Mouse (Mus musculus) urinary bladder, postnatal 4 days (tissue): ENCODE measurements around the gene Slc34a1.

ENCODE experiments used
- DNase-seq, 2 experiments: peaks; one replicate each; pipeline ENCODE4 v3.0.0; 2021 to 2022; ENCODE audit warnings: low spot score in 2 of 2

Gene Slc34a1

DNA sequence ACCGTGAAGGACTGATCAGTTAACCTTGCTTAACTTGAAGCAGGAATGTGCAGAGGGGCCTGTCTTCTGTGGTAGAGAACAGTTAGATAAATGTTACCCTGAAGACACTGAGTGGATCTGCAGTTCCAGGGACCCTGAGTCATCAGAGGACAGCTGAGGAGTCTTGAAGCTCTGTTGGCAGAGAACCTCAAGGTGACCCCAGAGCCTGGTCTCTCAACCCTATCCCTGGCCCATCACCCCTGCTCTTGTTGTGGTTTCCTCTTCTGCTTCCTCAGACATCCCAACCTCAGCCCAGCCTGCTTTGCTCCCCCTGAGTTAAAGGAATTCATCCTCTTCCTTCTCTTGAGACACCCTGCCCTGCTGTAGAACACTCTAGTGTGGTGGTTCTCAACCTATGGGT is at the start of gene Slc34a1:
Gene Slc34a1 (plus strand): TSS at position 100 of the 400 bp plus-strand sequence.
- no peak for DNase-seq

DNA sequence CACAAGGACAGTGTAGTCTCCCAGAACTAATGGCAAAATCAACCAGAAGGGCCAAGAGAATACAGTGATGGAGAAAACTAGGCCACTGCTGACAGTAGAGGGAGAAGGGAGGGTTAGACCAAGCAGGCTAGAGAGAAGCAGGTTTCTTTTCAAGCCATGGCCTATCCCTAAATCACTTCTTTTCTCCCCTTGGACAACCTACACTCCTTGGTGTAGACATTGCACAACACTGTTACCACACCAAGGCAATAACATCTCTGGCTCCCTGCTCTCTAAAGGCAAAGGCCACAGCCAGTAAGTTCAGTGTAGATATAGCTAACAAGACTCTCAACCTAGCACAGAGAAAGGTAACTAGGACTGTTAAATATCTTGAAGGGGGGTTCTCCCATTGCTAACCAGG is 36.8 kb upstream of the Slc34a1 start:
- no peak for DNase-seq

DNA sequence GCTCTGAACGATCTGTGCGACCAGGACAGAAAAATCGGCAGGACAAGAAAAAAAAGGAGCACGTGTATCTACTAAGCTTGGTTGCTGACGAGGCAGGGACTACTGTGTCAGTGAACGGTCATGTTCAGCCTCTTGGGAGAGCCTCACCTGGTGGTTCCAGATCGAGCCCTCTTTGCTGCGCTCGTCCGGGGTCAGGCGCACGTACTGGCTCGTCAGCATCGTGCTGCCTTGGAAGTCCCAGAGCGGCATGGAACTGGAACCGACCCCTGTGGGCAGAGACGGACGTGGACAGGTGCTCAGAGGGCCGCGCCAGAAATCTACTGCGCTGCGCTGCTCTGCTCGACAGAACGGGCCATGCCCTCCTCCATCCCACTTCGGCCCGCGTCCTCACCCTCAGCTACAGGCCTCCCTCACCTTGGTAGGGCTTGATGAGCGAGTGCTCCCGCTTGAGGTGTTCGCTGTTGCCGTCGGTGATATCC is 36.0 kb upstream of the Slc34a1 start:
- no peak for DNase-seq

DNA sequence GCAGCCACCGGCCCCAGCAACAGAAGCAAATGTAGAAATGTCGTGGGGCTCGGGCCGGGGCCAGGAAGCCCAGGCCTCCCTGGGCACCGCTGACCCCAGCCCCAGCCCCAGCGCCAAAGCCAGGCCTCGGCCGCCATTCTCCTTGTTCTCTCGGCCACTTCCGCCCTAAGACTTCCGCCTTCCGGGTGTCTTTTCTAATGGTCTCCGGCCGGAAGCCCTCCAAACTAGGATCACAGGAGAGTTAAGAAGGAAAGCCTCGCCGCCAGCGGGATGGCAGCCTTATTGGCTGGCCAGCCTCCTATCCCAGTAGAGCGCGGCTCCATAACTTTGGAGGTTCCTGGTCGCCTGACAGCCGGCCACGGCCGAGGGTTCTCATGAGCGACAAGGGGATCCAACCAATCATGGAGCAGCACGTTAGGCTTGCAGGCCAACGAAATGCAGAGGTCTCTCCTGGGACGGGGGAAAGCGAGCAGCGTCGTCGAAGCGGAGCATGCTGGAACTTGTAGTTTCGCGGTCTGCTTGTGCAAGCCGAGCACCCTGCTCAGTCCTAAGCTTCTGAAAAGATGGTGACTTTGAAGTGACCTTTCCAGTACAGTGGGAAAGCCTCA is 35.4 kb upstream of the Slc34a1 start, which contains the start of gene Lman2:
Gene Lman2 (minus strand): TSS at position 331 of the 608 bp plus-strand sequence.
- DNase-seq: peak; percentile 95 to 98

DNA sequence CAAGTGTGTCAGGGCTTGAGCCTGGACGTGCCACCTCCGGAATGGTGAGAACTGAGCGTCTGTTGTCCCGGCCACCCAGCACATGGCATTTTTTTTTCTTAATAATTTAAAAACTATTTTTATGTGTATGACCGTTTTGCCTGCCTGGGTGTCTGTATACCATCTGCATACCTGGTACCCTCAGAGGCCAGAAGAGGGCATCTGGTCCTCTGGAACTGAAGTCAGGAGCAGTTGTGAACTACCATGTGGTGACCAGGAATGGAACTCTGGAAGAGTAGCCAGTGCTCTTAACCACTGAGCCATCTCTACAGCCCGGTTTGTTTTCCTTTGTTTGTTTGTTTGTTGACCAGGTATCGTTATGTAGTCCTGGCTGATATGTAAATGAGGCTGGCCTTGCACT is 29.6 kb upstream of the Slc34a1 start:
- DNase-seq: no peak

DNA sequence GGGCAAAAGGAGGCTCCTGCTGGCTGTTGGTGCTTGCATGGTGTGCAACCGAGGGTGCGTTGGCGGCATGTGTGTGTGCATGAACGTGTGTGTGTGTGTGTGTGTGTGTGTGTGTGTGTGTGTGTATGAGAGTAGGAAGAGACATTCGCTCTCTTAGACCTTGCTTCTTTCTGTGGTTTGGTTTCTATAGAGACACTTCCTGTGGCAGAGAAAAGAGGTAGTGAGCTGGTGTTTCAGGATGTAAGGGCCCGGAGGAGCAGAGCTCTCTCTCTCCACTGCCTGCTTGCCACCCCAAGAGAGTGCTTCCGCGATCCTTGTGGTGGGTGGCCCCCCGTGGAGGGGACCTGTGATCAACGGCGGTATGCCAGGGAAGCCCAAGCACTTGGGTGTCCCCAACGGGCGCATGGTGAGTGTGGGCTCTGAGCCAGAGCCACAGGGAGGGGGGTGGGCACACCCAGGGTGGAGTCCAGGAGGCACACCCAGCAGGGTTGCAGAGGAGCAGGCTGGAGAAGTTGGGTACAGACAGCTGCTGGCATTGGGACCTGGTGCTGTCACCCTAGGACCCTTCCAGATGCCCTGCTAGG is 28.4 kb upstream of the Slc34a1 start, which contains the start of gene Rgs14:
Gene Rgs14 (plus strand): TSS at position 202 of the 584 bp plus-strand sequence.
- no peak for DNase-seq

DNA sequence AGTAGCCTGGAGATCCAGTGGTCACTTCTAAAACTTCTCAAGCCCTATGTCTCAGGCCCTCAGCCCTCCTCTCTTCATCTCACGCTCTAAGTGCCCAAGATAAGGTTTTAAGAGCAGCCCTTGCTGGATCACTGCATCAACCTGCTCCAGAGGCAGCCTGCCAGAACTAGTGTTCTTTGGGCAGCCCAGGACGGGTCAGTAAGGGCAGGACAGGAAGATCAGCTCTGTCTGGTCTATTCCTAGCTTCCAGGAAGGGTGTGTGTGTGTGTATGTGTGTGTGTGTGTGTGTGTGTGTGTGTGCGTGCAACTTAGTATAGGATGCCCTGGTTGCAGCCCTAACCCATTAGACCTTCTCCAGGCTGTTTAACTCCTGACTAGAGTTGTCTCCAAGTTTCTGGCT is 27.8 kb upstream of the Slc34a1 start:
- DNase-seq: no peak

DNA sequence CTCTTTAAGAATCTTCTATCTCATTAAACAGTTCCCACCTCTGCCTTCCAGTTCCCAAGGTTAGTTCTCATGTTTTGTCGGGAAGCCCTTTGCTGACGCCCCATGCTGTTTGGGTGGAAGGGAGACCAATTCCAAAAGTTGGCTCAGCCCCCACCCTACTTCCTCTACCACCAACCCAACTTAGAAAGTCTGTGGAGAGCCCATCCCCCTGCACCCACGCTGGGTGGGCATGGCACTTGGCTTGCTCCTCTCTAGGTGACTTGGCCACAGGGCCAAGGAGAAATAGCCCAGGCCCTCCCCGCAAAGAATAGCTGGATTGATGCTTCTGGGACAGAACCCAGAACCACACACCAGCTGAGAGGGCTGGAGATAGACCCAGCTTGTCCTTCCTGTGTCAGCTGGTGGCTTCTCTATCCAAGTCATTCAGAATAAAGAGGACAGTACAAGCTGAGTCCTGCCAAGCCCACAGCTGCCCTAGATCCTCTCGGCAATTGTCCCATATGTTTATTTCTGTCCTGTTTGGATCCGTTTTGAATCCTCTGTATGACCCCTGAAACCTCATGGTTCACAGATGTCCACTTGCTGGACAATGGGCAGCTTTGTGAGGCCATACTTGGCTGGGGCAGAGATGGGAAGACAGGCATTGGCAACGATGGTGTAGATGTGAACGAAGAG is 26.8 kb upstream of the Slc34a1 start:
- DNase-seq: no peak

DNA sequence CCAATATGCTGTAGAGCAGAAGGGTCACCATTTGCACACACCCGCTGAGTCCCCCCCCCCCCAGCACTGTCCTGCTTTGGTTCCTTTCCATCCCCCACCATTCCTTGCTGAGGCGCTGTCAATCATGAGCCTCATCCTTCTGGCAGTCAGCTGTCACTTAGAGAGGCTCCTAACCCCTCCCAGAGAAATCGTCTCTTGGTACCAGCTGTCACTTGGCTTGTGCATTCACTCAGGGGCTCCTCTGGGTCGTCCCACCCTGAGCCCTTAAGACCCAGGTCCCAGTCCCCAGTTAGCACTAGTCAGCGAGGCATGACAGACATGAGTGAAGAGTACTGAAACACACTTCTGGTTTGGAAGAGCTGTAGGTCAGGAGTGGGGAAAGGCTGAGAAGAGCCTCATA is 26.2 kb upstream of the Slc34a1 start:
- no peak for DNase-seq

DNA sequence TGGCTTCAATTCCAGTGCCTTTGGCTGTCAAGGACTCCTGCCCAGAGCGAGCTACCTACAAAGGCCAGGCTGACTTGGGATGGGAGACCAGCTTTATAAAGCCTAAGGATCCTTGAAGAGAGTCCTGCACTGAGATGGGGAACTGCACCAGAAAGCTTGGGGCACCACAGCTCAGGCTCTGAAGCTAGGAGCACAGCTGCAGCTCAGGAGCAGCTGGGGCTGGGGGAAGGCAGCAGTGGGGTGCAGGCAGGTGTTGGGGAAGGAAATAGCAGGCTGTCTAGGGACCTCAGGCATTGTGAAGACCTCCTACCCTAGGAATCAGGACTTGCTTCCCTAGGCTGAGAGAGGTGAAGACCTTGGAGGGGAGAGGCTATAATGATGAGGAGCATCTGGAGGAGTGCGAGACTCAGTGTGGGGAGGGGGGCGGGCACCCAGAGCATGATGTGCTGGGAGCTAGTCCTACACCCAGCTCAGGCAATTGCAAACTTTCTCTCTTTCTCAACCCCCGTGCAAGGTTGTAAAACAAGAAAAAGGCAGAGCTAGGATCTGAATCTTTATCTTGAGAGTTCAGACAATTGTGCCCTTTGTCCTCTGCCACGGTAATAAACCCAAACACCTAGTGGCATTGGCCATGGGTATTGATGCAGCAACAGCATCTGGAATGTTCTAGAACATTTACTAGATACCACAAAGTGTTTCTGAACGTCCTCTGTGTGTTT is 23.6 kb upstream of the Slc34a1 start:
- no peak for DNase-seq

DNA sequence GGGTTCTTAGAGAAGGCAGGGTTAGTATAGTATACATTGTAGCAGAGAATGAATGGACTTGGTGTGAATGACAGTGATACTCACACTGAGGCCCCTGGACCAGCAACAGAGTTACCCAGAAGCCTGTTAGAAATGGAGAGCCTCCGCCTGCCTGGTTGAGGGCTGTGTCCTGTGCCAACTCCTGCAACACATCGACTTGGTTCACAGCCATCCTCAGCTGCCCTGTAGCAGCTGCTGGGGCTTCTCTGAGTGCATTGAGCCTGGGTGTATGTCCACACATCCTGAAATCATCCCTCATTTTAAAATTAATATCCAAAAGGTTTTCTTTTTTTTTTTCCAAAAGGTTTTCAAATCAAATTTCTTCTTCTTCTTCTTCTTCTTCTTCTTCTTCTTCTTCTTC is 22.1 kb upstream of the Slc34a1 start:
- no peak for DNase-seq

DNA sequence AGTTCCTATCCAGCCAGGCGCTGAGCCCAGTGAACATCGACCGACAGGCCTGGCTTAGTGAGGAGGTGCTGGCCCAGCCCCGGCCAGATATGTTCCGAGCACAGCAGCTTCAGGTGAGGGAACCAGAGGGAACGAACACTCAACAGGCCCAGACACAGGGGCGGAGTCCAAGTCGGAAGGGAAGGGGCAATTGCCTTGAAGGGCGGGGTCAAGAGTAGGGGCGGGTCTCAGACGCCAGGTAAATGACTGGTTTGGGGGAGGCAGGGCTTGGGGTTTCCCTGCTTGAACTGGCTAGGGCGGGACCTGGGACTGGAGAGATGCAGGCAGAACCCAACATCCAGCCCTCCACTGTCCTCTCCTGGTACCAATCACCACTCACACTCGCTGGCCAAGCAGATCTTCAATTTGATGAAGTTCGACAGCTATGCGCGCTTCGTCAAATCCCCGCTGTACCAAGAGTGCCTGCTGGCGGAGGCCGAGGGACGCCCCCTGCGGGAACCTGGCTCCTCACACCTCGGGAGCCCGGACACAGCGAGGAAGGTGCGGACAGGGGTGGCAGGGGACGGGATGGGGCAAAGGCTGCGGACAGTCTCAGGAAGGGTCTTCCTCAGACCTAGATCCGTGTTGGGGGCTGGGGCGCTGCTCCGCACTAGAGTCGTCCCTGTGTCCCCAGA is 18.9 kb upstream of the Slc34a1 start:
- DNase-seq: no peak

DNA sequence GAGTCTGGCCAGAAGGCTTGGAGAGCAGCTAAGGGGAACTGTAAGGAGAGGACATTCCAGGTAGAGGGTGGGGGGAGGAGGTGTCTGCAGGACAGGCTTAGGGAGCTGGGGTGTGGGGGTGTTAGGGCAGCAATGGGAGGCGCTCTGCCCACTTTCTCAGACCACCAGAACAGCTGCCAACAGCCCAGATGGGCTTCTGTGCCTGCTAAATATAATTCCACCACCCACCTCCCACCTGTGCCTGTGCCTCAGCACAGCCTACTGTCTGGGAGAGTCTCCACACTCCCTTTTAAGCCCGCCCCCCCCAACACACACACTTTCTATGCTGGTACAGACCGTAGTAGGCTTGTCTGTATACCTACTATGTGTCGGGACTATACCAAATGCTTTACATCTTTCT is 16.2 kb upstream of the Slc34a1 start:
- no peak for DNase-seq

DNA sequence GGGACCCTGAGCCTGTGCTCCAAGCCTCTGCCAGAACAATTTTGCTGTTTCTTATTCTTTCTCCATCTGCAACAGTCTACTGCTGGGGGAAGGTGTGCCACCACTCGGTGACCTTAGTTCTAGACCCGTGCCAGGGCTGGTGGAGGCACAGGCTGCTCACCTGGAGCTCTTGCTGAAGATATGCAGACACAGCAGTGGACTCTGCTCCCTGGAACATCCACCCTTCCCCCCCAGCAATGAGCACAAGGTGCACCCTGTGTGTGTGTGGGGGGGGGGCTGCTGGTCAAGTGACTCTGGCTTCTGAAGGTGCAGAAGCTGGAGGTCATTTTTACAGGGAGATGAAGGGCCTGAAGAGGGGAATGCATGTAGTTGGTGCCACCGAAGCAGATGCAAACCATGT is 7.3 kb upstream of the Slc34a1 start:
- DNase-seq: no peak

DNA sequence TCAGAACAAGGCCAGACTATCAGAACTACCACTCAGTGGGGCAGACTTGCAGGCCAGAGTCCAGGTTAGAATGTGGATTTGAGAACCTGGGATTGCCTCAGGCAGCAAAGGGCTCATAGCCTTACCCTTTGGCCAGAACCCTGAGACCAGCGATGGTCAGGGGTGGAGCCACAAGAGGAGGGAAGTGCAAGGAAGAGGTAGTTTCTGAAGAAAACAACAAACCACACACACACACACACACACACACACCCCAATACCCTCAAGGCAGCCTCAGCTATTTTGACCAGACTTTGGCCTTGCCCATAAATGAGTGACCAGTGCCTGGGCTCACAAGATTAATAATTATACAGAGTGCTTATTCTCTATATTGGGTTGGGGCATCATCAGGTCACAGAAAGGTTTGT is 6.4 kb upstream of the Slc34a1 start:
- DNase-seq: no peak

DNA sequence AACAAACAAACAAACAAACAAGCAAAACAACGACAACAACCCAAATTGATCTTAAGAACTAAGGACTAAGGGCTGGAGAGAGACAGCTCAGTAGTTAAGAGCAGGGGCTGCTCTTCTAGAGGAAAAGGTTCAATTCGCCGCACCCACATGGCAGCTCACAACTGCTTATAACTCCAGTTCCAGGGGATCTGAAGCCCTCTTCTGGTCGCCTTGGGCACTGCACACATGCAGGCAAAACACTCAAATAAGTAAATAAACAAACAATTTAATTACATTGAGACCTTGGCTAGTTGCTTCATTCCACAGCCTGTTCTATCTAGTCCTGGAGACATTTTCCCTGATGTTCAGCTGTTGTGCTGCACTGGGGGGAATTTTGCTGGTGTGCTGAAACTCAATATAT is 5.1 kb upstream of the Slc34a1 start:
- no peak for DNase-seq

DNA sequence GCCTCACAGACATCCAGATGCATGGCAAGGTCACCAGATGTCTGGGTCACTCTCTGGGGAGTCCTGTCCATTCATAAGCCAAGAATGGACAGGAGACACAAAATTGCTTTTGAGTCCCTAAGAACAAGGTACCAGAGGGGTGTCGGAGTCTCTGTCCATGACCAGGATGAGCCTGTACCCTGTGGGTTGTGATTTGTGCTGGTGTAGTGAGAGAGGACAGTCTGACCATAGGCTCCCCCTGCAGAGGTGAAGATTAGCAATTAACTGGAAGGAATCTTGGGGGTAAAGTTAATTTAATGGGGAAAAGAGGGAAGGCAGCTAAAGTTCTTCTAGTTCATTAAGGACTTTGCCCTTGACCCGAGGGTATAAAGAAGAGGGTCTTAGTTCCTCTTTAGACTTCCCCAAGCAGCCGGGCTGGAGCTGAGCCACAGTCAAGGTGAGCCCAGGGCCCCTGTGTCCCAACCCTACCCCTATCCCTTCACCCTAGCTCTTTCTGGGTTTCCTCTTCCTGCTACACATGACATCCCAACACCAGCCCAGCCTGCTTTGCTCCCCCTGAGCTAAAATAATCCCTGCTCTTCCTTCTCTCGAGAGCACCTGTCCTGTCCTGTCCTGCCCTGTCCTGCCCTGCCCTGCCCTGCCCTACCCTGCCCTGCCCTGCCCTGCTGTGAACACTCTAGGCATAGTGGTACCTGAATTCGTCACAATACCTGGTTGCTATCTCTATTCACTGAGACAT is 1.5 kb downstream of the Slc34a1 start:
- DNase-seq: no peak

DNA sequence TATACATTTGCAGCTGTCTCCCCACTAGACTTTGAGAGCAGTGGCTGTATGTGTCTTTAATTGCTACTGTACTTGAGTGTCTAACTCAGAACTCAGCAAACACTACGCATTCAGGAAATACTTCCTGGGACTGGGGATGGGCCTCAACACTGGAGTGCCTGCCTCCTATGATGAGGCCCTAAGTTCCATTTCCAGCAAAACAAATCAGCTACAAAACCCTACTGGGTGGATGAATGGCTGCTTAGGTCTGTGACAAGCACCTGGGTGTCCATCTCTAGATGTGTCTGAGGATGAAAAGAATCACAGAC is 2.0 kb downstream of the Slc34a1 start:
- DNase-seq: no peak

DNA sequence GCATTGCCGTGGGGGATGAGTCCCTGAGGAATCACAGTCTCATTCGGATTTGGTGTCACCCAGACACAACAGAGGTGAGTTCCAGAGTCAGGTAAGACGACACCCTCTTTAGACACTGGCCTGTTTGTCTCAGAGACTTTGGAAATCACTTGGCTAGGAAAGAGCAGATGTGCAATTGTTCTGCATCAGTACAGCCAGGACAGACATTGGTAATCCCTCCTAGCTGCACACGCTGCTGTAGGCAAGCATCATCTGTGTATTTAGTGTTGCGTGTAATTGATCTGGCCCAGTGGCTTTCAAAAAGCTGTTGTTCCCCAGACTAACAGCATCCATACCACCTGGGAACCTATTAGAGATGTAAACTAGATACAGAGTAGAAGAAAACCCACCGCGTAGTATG is 5.3 kb downstream of the Slc34a1 start:
- DNase-seq: no peak

DNA sequence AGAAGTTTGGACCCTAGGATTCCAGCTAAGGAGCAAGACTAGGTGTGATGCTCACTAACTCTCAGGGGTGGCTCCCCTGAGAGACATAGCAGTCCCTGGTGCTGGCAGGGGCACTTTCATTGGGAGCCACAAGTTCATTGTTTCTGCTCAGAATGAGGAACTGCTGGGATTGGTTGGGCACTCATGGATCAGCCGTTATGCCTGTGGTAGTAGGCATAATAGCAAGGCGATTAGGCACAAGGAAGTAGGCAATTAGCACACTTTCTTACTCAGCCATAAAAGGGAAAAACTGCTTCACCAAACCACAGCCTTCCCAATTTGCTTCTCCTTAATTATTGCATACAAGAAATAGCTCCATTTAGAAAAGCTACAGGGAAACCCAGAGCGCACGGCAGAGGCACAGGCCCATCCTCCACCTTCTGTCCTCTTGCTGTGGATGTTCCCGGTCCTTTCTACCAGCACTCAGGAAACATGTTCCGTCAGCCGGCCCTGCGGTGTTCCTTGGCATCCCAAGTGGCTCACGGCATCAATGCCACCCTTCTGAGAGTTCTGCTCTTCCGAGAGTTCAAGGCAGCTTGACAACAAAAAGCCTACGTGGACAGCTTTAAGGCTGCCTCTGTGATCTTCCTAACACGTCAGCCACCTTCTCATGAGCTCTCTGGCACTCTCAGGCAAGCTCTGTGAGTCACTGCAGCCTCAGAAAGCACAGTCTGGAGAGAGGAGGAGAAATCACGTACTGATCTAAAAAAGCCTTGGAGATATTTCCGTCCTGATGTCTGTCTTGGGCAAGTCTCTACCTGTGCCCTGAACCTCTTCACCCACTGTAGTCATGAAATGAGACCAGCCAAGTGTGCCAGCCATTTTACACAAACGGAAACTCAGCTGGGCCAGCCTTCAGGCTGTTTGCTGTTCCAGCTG is 6.2 kb downstream of the Slc34a1 start:
- DNase-seq: no peak
